Mouse (Mus musculus): ENCODE results near the gene Cuedc1. TPM values are rescaled to one million over a fixed set of nuclear protein-coding genes. Genes with fewer than 3 reads are reported as not detected.

Cuedc1 gene
- polyA plus RNA-seq, 1 experiment from 2014 or later, result 18.2 TPM

- 69% methylated on average over 12 of the region's 12 CpGs for WGBS
- H3K4me1 ChIP-seq (ENCODE audit: control insufficient read depth, insufficient read depth, low read length), result peaks cover 46% of the 10 kb centered on the region
- ATAC-seq (ENCODE audit: insufficient read depth, low FRiP score, low TSS enrichment), result no peak
- no peaks in the 10 kb centered on the region for H3K27me3 ChIP-seq (ENCODE audit: control insufficient read depth, insufficient read depth, low read length)
- H3K9me3 ChIP-seq (ENCODE audit: control insufficient read depth, low read length), result no peaks in the 10 kb centered on the region
- no peaks in the 10 kb centered on the region for H3K36me3 ChIP-seq (ENCODE audit: control insufficient read depth, insufficient read depth, low read length)
- H3K27ac ChIP-seq (ENCODE audit: low read depth, low read length), result 0 out of 2 replicates have a peak overlapping the region, but pooled peaks have one; percentile 36
- H3K4me3 ChIP-seq (ENCODE audit: low read depth, low read length), result no peak overlapping the region
- H3K9ac ChIP-seq (ENCODE audit: low read length), result no peak overlapping the region
- DNase-seq (ENCODE audit: low spot score), result no peak
- no peak overlapping the region for H3K4me2 ChIP-seq (ENCODE audit: low read depth)
These were observed 48.6 kb downstream of the Cuedc1 start for GRCm38 (mm10) chr11:88146264-88147060.

- peaks cover 39% of the 10 kb centered on the region for H3K4me1 ChIP-seq (ENCODE audit: control insufficient read depth, insufficient read depth, low read length)
- no peak overlapping the region for H3K4me3 ChIP-seq (ENCODE audit: low read depth, low read length)
- no peak overlapping the region for H3K9ac ChIP-seq (ENCODE audit: low read length)
- H3K9me3 ChIP-seq (ENCODE audit: control insufficient read depth, low read length), result no peaks in the 10 kb centered on the region
- no peak for DNase-seq (ENCODE audit: low spot score)
- 93% methylated on average over 5 of the region's 5 CpGs for WGBS
- ATAC-seq (ENCODE audit: insufficient read depth, low FRiP score, low TSS enrichment), result no peak
- no peak overlapping the region for H3K4me2 ChIP-seq (ENCODE audit: low read depth)
- H3K27ac ChIP-seq (ENCODE audit: low read depth, low read length), result no peak overlapping the region
- H3K27me3 ChIP-seq (ENCODE audit: control insufficient read depth, insufficient read depth, low read length), result no peaks in the 10 kb centered on the region
- H3K36me3 ChIP-seq (ENCODE audit: control insufficient read depth, insufficient read depth, low read length), result no peaks in the 10 kb centered on the region
These were observed 49.5 kb downstream of the Cuedc1 start for GRCm38 (mm10) chr11:88147388-88147787.

- peaks cover 36% of the 10 kb centered on the region for H3K4me1 ChIP-seq (ENCODE audit: control insufficient read depth, insufficient read depth, low read length)
- H3K4me3 ChIP-seq (ENCODE audit: low read depth, low read length), result no peak overlapping the region
- DNase-seq (ENCODE audit: low spot score), result no peak
- H3K27me3 ChIP-seq (ENCODE audit: control insufficient read depth, insufficient read depth, low read length), result no peaks in the 10 kb centered on the region
- H3K36me3 ChIP-seq (ENCODE audit: control insufficient read depth, insufficient read depth, low read length), result no peaks in the 10 kb centered on the region
- ATAC-seq (ENCODE audit: insufficient read depth, low FRiP score, low TSS enrichment), result no peak
- H3K9me3 ChIP-seq (ENCODE audit: control insufficient read depth, low read length), result no peaks in the 10 kb centered on the region
- 37% methylated on average over 7 of the region's 7 CpGs for WGBS
- H3K4me2 ChIP-seq (ENCODE audit: low read depth), result no peak overlapping the region
- no peak overlapping the region for H3K9ac ChIP-seq (ENCODE audit: low read length)
- H3K27ac ChIP-seq (ENCODE audit: low read depth, low read length), result peak overlapping the region; percentile 81; the same call in 1 of the 2 replicates
These were observed 50.3 kb downstream of the Cuedc1 start for GRCm38 (mm10) chr11:88148015-88148637.

- H3K9me3 ChIP-seq (ENCODE audit: control insufficient read depth, low read length), result no peaks in the 10 kb centered on the region
- H3K4me2 ChIP-seq (ENCODE audit: low read depth), result no peak overlapping the region
- H3K36me3 ChIP-seq (ENCODE audit: control insufficient read depth, insufficient read depth, low read length), result no peaks in the 10 kb centered on the region
- peaks cover 39% of the 10 kb centered on the region for H3K4me1 ChIP-seq (ENCODE audit: control insufficient read depth, insufficient read depth, low read length)
- DNase-seq (ENCODE audit: low spot score) (no peak), ATAC-seq (ENCODE audit: insufficient read depth, low FRiP score, low TSS enrichment) (peak; percentile 36; the same call in 1 of the 2 replicates)
- no peaks in the 10 kb centered on the region for H3K27me3 ChIP-seq (ENCODE audit: control insufficient read depth, insufficient read depth, low read length)
- WGBS, result 5% methylated on average over 11 of the region's 11 CpGs
- H3K27ac ChIP-seq (ENCODE audit: low read depth, low read length), result peak overlapping the region; percentile 81
- H3K9ac ChIP-seq (ENCODE audit: low read length), result 0 out of 2 replicates have a peak overlapping the region, but pooled peaks have one; percentile 30
- no peak overlapping the region for H3K4me3 ChIP-seq (ENCODE audit: low read depth, low read length)
These were observed 50.9 kb downstream of the Cuedc1 start for GRCm38 (mm10) chr11:88148638-88149279.

GRCm38 (mm10) chr11:88151379-88152155 is 53.7 kb downstream of the Cuedc1 start:
- WGBS, result 35% methylated on average over 7 of the region's 7 CpGs
- no peak for ATAC-seq (ENCODE audit: insufficient read depth, low FRiP score, low TSS enrichment)
- H3K4me1 ChIP-seq (ENCODE audit: control insufficient read depth, insufficient read depth, low read length), result peaks cover 41% of the 10 kb centered on the region

GRCm38 (mm10) chr11:88153880-88154279 is 56.0 kb downstream of the Cuedc1 start:
- no peak overlapping the region for H3K4me2 ChIP-seq (ENCODE audit: low read depth)
- peaks cover 31% of the 10 kb centered on the region for H3K4me1 ChIP-seq (ENCODE audit: control insufficient read depth, insufficient read depth, low read length)
- no peaks in the 10 kb centered on the region for H3K36me3 ChIP-seq (ENCODE audit: control insufficient read depth, insufficient read depth, low read length)
- no peak overlapping the region; the same call in 1 of the 2 replicates for H3K27ac ChIP-seq (ENCODE audit: low read depth, low read length)
- no peaks in the 10 kb centered on the region for H3K27me3 ChIP-seq (ENCODE audit: control insufficient read depth, insufficient read depth, low read length)
- DNase-seq (ENCODE audit: low spot score) (no peak), ATAC-seq (ENCODE audit: insufficient read depth, low FRiP score, low TSS enrichment) (no peak)
- WGBS, result 60% methylated on average over 5 of the region's 5 CpGs
- no peak overlapping the region for H3K4me3 ChIP-seq (ENCODE audit: low read depth, low read length)
- H3K9me3 ChIP-seq (ENCODE audit: control insufficient read depth, low read length), result no peaks in the 10 kb centered on the region
- H3K9ac ChIP-seq (ENCODE audit: low read length), result no peak overlapping the region

More at GRCm38 (mm10) chr11:88151379-88152155, 53.7 kb downstream of the Cuedc1 start:
- no peaks in the 10 kb centered on the region for H3K36me3 ChIP-seq (ENCODE audit: control insufficient read depth, insufficient read depth, low read length)
- H3K27me3 ChIP-seq (ENCODE audit: control insufficient read depth, insufficient read depth, low read length), result no peaks in the 10 kb centered on the region
- no peak overlapping the region for H3K4me3 ChIP-seq (ENCODE audit: low read depth, low read length)
- no peak for DNase-seq (ENCODE audit: low spot score)
- no peak overlapping the region for H3K4me2 ChIP-seq (ENCODE audit: low read depth)
- no peaks in the 10 kb centered on the region for H3K9me3 ChIP-seq (ENCODE audit: control insufficient read depth, low read length)
- H3K27ac ChIP-seq (ENCODE audit: low read depth, low read length), result no peak overlapping the region
- no peak overlapping the region for H3K9ac ChIP-seq (ENCODE audit: low read length)

GRCm38 (mm10) chr11:88154500-88154899 is 56.6 kb downstream of the Cuedc1 start:
- 73% methylated on average over 8 of the region's 8 CpGs for WGBS
- no peak overlapping the region for H3K4me2 ChIP-seq (ENCODE audit: low read depth)
- H3K27ac ChIP-seq (ENCODE audit: low read depth, low read length), result peak overlapping the region; percentile 4; the same call in 1 of the 2 replicates
- DNase-seq (ENCODE audit: low spot score) (no peak), ATAC-seq (ENCODE audit: insufficient read depth, low FRiP score, low TSS enrichment) (no peak)
- H3K9me3 ChIP-seq (ENCODE audit: control insufficient read depth, low read length), result no peaks in the 10 kb centered on the region
- no peak overlapping the region for H3K9ac ChIP-seq (ENCODE audit: low read length)
- H3K4me3 ChIP-seq (ENCODE audit: low read depth, low read length), result no peak overlapping the region
- no peaks in the 10 kb centered on the region for H3K36me3 ChIP-seq (ENCODE audit: control insufficient read depth, insufficient read depth, low read length)
- H3K27me3 ChIP-seq (ENCODE audit: control insufficient read depth, insufficient read depth, low read length), result no peaks in the 10 kb centered on the region
- H3K4me1 ChIP-seq (ENCODE audit: control insufficient read depth, insufficient read depth, low read length), result peaks cover 32% of the 10 kb centered on the region

GRCm38 (mm10) chr11:88155451-88155850 is 57.6 kb downstream of the Cuedc1 start:
- Histone ChIP-seq H3K9me3 (ENCODE audit: control insufficient read depth, low read length) (no peaks in the 10 kb centered on the region), H3K9ac (ENCODE audit: low read length) (peak overlapping the region; percentile 39; the same call in 1 of the 2 replicates), H3K4me1 (ENCODE audit: control insufficient read depth, insufficient read depth, low read length) (peaks cover 41% of the 10 kb centered on the region), H3K4me2 (ENCODE audit: low read depth) (no peak overlapping the region), H3K4me3 (ENCODE audit: low read depth, low read length) (no peak overlapping the region), H3K27ac (ENCODE audit: low read depth, low read length) (0 out of 2 replicates have a peak overlapping the region, but pooled peaks have one; percentile 3), H3K27me3 (ENCODE audit: control insufficient read depth, insufficient read depth, low read length) (no peaks in the 10 kb centered on the region), H3K36me3 (ENCODE audit: control insufficient read depth, insufficient read depth, low read length) (no peaks in the 10 kb centered on the region)
- 47% methylated on average over 3 of the region's 3 CpGs for whole genome bisulfite sequencing
- ATAC-seq (ENCODE audit: insufficient read depth, low FRiP score, low TSS enrichment), result no peak
- no peak for DNase-seq (ENCODE audit: low spot score)
